Mouse (Mus musculus) forebrain, embryonic 11.5 days (tissue): ENCODE results near the gene Dgki. TPM values are rescaled to one million over a fixed set of nuclear protein-coding genes. Genes with fewer than 3 reads are reported as not detected.

ENCODE experiments used
- ATAC-seq: fragments of 200-750 bp; cut with Nextera tagmentation; replicated peaks from 2 replicates; pipeline ENCODE4 v1.8.0; 2017; ENCODE audit warnings: moderate TSS enrichment; ENCODE audit not compliant: low FRiP score
- DNase-seq: peaks from one replicate; pipeline ENCODE4 v3.0.0-alpha.2; 2017; ENCODE audit warnings: low spot score
- H3K27ac ChIP-seq: fragments of 300-500 bp; sonication (generic); 2 replicates; pipeline ENCODE4 v1.5.1; 2014; ENCODE audit warnings: low read depth, low read length
- H3K27me3 ChIP-seq: fragments of 300-500 bp; sonication (generic); 2 replicates; pipeline ENCODE4 v1.6.1; 2014; ENCODE audit warnings: mild to moderate bottlenecking, low read length, mixed read lengths; ENCODE audit not compliant: control insufficient read depth, insufficient read depth
- H3K36me3 ChIP-seq: fragments of 300-500 bp; sonication (generic); 2 replicates; pipeline ENCODE4 v1.6.1; 2014; ENCODE audit warnings: mild to moderate bottlenecking, low read length, moderate library complexity, mixed read lengths; ENCODE audit not compliant: control insufficient read depth, insufficient read depth
- H3K4me1 ChIP-seq: fragments of 300-500 bp; sonication (generic); replicated peaks from 2 replicates; pipeline ENCODE4 v1.6.1; 2014; ENCODE audit warnings: low read length, mixed read lengths; ENCODE audit not compliant: control insufficient read depth, insufficient read depth
- H3K4me2 ChIP-seq: fragments of 300-500 bp; sonication (generic); 2 replicates; pipeline ENCODE4 v1.6.1; 2014; ENCODE audit warnings: low read depth, mild to moderate bottlenecking, low read length, moderate library complexity, mixed read lengths; ENCODE audit not compliant: severe bottlenecking
- H3K4me3 ChIP-seq: fragments of 300-500 bp; sonication (generic); 2 replicates; pipeline ENCODE4 v1.5.1; 2014; ENCODE audit warnings: low read depth, low read length
- H3K9ac ChIP-seq: fragments of 300-500 bp; sonication (generic); 2 replicates; pipeline ENCODE4 v1.6.1; 2014; ENCODE audit warnings: low read length
- H3K9me3 ChIP-seq: fragments of 300-500 bp; sonication (generic); 2 replicates; pipeline ENCODE4 v1.6.1; 2016; ENCODE audit warnings: low read length, mixed read lengths; ENCODE audit not compliant: control insufficient read depth
- WGBS: fragments of 180-500 bp; shearing (Covaris S2); extraction: QIAGEN DNeasy Blood & Tissue Kit; methylation state at CpG from one replicate; pipeline ENCODE4 v1.1.7; 2014; 5-methylcytosine and 5-hydroxymethylcytosine counted together
- polyA plus RNA-seq: library from polyadenylated mRNA; unstranded; fragments of >200 nt; fragmentation: Nextera tagmentation; extraction: Ambion mirVana; gene quantifications from 2 replicates; pipeline ENCODE4 v1.2.1, GENCODE M21; 2014

Dgki gene
- polyA plus RNA-seq, 1 experiment from 2014 or later = 2.8 TPM

GRCm38 (mm10) chr6:36797066-36797655 lies 502.8 kb downstream of the Dgki start:
- H3K4me2 ChIP-seq = no peak overlapping the region
- 29% methylated on average over 3 of the region's 3 CpGs for WGBS
- no peak for ATAC-seq
- H3K4me3 ChIP-seq = no peak overlapping the region
- H3K9ac ChIP-seq = no peak overlapping the region
- H3K36me3 ChIP-seq = no peaks in the 10 kb centered on the region
- H3K27ac ChIP-seq = no peak overlapping the region
- no peak for DNase-seq
- H3K27me3 ChIP-seq = no peaks in the 10 kb centered on the region
- no peaks in the 10 kb centered on the region for H3K9me3 ChIP-seq
- peaks cover 6% of the 10 kb centered on the region for H3K4me1 ChIP-seq

Other genes with a start within 250 kb of the Dgki start
- gene Creb3l2, start 142.0 kb upstream of the Dgki start, polyA plus RNA-seq = 5.8 and 6.9 TPM in 2 replicates
- not detected in 2 replicates for gene Akr1d1, start 230.0 kb upstream of the Dgki start, polyA plus RNA-seq